Comparison of ENCODE assay signal across 18 mouse cellular contexts in genomic region chr14:31665566-31665940, GRCm38 (mm10). TPM values are rescaled to one million over a fixed set of nuclear protein-coding genes. Genes with fewer than 3 reads are reported as not detected.
DNase-seq lines count a peak whose midpoint lies in the region; ATAC-seq lines count a peak whose summit lies in the region.
"Had no signal": no experiment of that assay in that cellular context is flagged by ENCODE, and none has a peak within 500 bp of the region (broad histone marks: within the 10 kb centered on the region; RNA-seq: fewer than 3 reads in every experiment).

No protein-coding gene starts in this region.

- WGBS in heart, embryonic 10.5 days = 73% methylated on average over 4 of the region's 4 CpGs
- 63% methylated on average over 4 of the region's 4 CpGs for WGBS in intestine, embryonic 16.5 days
- WGBS in stomach, embryonic 15.5 days = 59% methylated on average over 4 of the region's 4 CpGs

- H3K27ac ChIP-seq in heart, embryonic 10.5 days = 0 out of 2 replicates have a peak overlapping the region, but pooled peaks have one; percentile 30
- peak overlapping the region; percentile 52 for H3K27ac ChIP-seq in intestine, embryonic 16.5 days (ENCODE audit: low read length)
- peak overlapping the region; percentile 97 for H3K27ac ChIP-seq in stomach, embryonic 15.5 days
- H3K27ac ChIP-seq: liver, embryonic 15.5 days had no signal

- H3K9me3 ChIP-seq in heart, embryonic 10.5 days = no peaks in the 10 kb centered on the region
- H3K9me3 ChIP-seq in megakaryocyte, embryonic 14.5 days = 0 out of 2 replicates have a peak, but pooled peaks cover 5% of the 10 kb centered on the region
- H3K9me3 ChIP-seq in intestine, embryonic 16.5 days (ENCODE audit: control insufficient read depth, low read length) = no peaks in the 10 kb centered on the region
- H3K9me3 ChIP-seq in stomach, embryonic 15.5 days = no peaks in the 10 kb centered on the region
- H3K9me3 ChIP-seq: forebrain, embryonic 10.5 days; G1E; heart, embryonic 13.5 days; liver, embryonic 15.5 days had no signal

- H3K4me2 ChIP-seq in intestine, embryonic 16.5 days (ENCODE audit: low read depth, low read length) = no peak overlapping the region
- no peak overlapping the region for H3K4me2 ChIP-seq in stomach, embryonic 15.5 days
- H3K4me2 ChIP-seq: heart, embryonic 13.5 days; liver, embryonic 15.5 days had no signal

- no peaks in the 10 kb centered on the region for H3K27me3 ChIP-seq in heart, embryonic 10.5 days (ENCODE audit: insufficient read depth, poor library complexity, severe bottlenecking)
- no peaks in the 10 kb centered on the region for H3K27me3 ChIP-seq in megakaryocyte, embryonic 14.5 days (replicated peaks)
- H3K27me3 ChIP-seq in intestine, embryonic 16.5 days (replicated peaks; ENCODE audit: control insufficient read depth, insufficient read depth, low read length) = no peaks in the 10 kb centered on the region
- no peaks in the 10 kb centered on the region for H3K27me3 ChIP-seq in stomach, embryonic 15.5 days (replicated peaks)
- H3K27me3 ChIP-seq: heart, embryonic 13.5 days had no signal

- intact Hi-C loops in heart, postnatal 36 days (cut with DNase I) = no loop called here

- peak; percentile 35 for DNase-seq in heart, embryonic 10.5 days (ENCODE audit: low spot score)
- no peak for DNase-seq in heart, postnatal 36 days
- no peak for DNase-seq in urinary bladder, postnatal 36 days (ENCODE audit: low spot score in 2 of 2)
- DNase-seq in thymus, postnatal 25 days = no peak
- DNase-seq: cerebellum, adult 11 months; kidney, postnatal 36 days; thymus, adult 18-20 months had no signal

- no peak overlapping the region for H3K9ac ChIP-seq in intestine, embryonic 16.5 days (ENCODE audit: low read depth, low read length)
- H3K9ac ChIP-seq in stomach, embryonic 15.5 days = no peak overlapping the region
- H3K9ac ChIP-seq: liver, embryonic 15.5 days had no signal

- peaks cover 13% of the 10 kb centered on the region for H3K36me3 ChIP-seq in heart, embryonic 10.5 days
- H3K36me3 ChIP-seq in megakaryocyte, embryonic 14.5 days (replicated peaks; ENCODE audit: low read length) = peaks cover 44% of the 10 kb centered on the region
- H3K36me3 ChIP-seq in intestine, embryonic 16.5 days (ENCODE audit: control insufficient read depth, insufficient read depth, low read length) = peaks cover 7% of the 10 kb centered on the region; the same call in 1 of the 2 replicates
- peaks cover 13% of the 10 kb centered on the region for H3K36me3 ChIP-seq in stomach, embryonic 15.5 days

- no peak for ATAC-seq in megakaryocyte, adult 5-6 weeks (ENCODE audit: poor library complexity, severe bottlenecking)
- ATAC-seq in intestine, embryonic 16.5 days = no peak
- no peak for ATAC-seq in stomach, embryonic 15.5 days (ENCODE audit: insufficient read depth, low FRiP score, low read depth)
- ATAC-seq: hindbrain, embryonic 16.5 days had no signal

- H3K4me1 ChIP-seq in heart, embryonic 10.5 days = peaks cover 51% of the 10 kb centered on the region
- peaks cover 99% of the 10 kb centered on the region for H3K4me1 ChIP-seq in megakaryocyte, embryonic 14.5 days
- H3K4me1 ChIP-seq in intestine, embryonic 16.5 days (ENCODE audit: control insufficient read depth, insufficient read depth, low read length) = peaks cover 49% of the 10 kb centered on the region
- peaks cover 32% of the 10 kb centered on the region for H3K4me1 ChIP-seq in stomach, embryonic 15.5 days

- H3K4me3 ChIP-seq in heart, embryonic 10.5 days = no peak overlapping the region
- peak overlapping the region; percentile 23 for H3K4me3 ChIP-seq in megakaryocyte, embryonic 14.5 days (replicated peaks)
- no peak overlapping the region for H3K4me3 ChIP-seq in intestine, embryonic 16.5 days (ENCODE audit: low read length)
- no peak overlapping the region for H3K4me3 ChIP-seq in stomach, embryonic 15.5 days (replicated peaks)
- H3K4me3 ChIP-seq: forebrain, embryonic 10.5 days; heart, embryonic 13.5 days; liver, embryonic 15.5 days had no signal

RNA-seq across cellular contexts. Expression of gene Hacl1, which starts 24.5 kb away (rescaled TPM):
- 7.8 and 8.8 TPM in 2 replicates for polyA plus RNA-seq in heart, embryonic 10.5 days (2016; fragmentation: Nextera tagmentation; extraction: Ambion mirVana)
- total RNA-seq in heart, postnatal 36 days (2021) = 10 to 100 TPM; 12.2 to 12.7 TPM
- polyA plus RNA-seq in megakaryocyte, embryonic 14.5 days (2012; ENCODE audit: insufficient read depth, low replicate concordance) = 2.9 TPM in 1 of 2 replicates, not detected in the other
- total RNA-seq in megakaryocyte, adult 5-6 weeks (2015) = 8.0 and 12.2 TPM in 2 replicates
- 14.6 and 18.1 TPM in 2 replicates for total RNA-seq in megakaryocyte, adult 5-6 weeks (2017)
- polyA plus RNA-seq in intestine, embryonic 16.5 days (2015; fragmentation: Nextera tagmentation; extraction: Ambion mirVana) = 19.9 and 26.1 TPM in 2 replicates
- polyA plus RNA-seq in stomach, embryonic 15.5 days (2015; fragmentation: Nextera tagmentation; extraction: Ambion mirVana) = 13.0 and 13.8 TPM in 2 replicates

RNA-seq across cellular contexts. Expression of gene Btd, which starts 24.7 kb away (rescaled TPM):
- 21.2 and 23.8 TPM in 2 replicates for polyA plus RNA-seq in heart, embryonic 10.5 days (2016; fragmentation: Nextera tagmentation; extraction: Ambion mirVana)
- 10 to 100 TPM in 1 of 2 experiments, 1 to 10 TPM in 1; 9.3 to 12.3 TPM for total RNA-seq in heart, postnatal 36 days (2021)
- 2.2 and 10.5 TPM in 2 replicates for polyA plus RNA-seq in megakaryocyte, embryonic 14.5 days (2012; ENCODE audit: insufficient read depth, low replicate concordance)
- total RNA-seq in megakaryocyte, adult 5-6 weeks (2015) = 14.8 and 17.0 TPM in 2 replicates
- total RNA-seq in megakaryocyte, adult 5-6 weeks (2017) = 11.3 and 18.5 TPM in 2 replicates
- polyA plus RNA-seq in intestine, embryonic 16.5 days (2015; fragmentation: Nextera tagmentation; extraction: Ambion mirVana) = 30.0 and 31.2 TPM in 2 replicates
- polyA plus RNA-seq in stomach, embryonic 15.5 days (2015; fragmentation: Nextera tagmentation; extraction: Ambion mirVana) = 27.5 and 27.6 TPM in 2 replicates

RNA-seq across cellular contexts. Expression of gene Gm49387, which starts 24.9 kb away (rescaled TPM):
- 0.74 and 2.4 TPM in 2 replicates for polyA plus RNA-seq in heart, embryonic 10.5 days (2016; fragmentation: Nextera tagmentation; extraction: Ambion mirVana)
- total RNA-seq in heart, postnatal 36 days (2021) = 1 to 10 TPM in 1 of 2 experiments, under 1 TPM in 1; 0.33 to 1.7 TPM
- polyA plus RNA-seq in megakaryocyte, embryonic 14.5 days (2012; ENCODE audit: insufficient read depth, low replicate concordance) = not detected in 2 replicates
- total RNA-seq in megakaryocyte, adult 5-6 weeks (2015) = not detected in 2 replicates
- total RNA-seq in megakaryocyte, adult 5-6 weeks (2017) = not detected in 2 replicates
- polyA plus RNA-seq in intestine, embryonic 16.5 days (2015; fragmentation: Nextera tagmentation; extraction: Ambion mirVana) = 3.0 and 4.3 TPM in 2 replicates
- not detected in 2 replicates for polyA plus RNA-seq in stomach, embryonic 15.5 days (2015; fragmentation: Nextera tagmentation; extraction: Ambion mirVana)
- total RNA-seq: adrenal gland, postnatal 4 days; G1E; monocyte, adult 5-6 weeks had no signal
- polyA plus RNA-seq: G1E; heart, embryonic 13.5 days had no signal

Comparison
In these comparisons a context has a peak if more than half of its experiments do, and no peak if none do; other contexts are left out.
1. H3K27ac ChIP-seq: peak in every context shown above with its lines; median percentile 97 in stomach, embryonic 15.5 days; 52 in intestine, embryonic 16.5 days; 30 in heart, embryonic 10.5 days.